Mouse (Mus musculus) layer of hippocampus, adult 18-20 months (tissue): ENCODE measurements around the gene Caly. TPM values are rescaled to one million over a fixed set of nuclear protein-coding genes. Genes with fewer than 3 reads are reported as not detected.

Source experiments
- DNase-seq, 2 experiments: peaks; one replicate each; pipeline ENCODE4 v3.0.0; 2022; ENCODE audit warnings: low spot score in 2 of 2
- total RNA-seq, 2 experiments: library from RNA; stranded (reverse); gene quantifications; 2 replicates each; pipeline ENCODE4 v1.2.3; 2021

The Caly gene
- total RNA-seq, 2 experiments from 2014 or later = 269 to 293 TPM

GRCm38 (mm10) chr7:140047811-140048311, 34.5 kb downstream of the Caly start:
- DNase-seq = no peak

- no peak for DNase-seq
Observed at GRCm38 (mm10) chr7:140045546-140045945, 36.8 kb downstream of the Caly start.

- DNase-seq = no peak
Observed at GRCm38 (mm10) chr7:140042728-140043127, 39.6 kb downstream of the Caly start.

- no peak for DNase-seq
Observed at GRCm38 (mm10) chr7:140037171-140037555, 45.2 kb downstream of the Caly start.

GRCm38 (mm10) chr7:140036281-140037170, 45.8 kb downstream of the Caly start, which contains the start of the genes Zfp511 and Tubgcp2:
Gene Zfp511 (plus strand): TSS chr7:140036391.
Gene Tubgcp2 (minus strand): TSS chr7:140036669.
- peak; percentile 89 to 94 for DNase-seq

- no peak for DNase-seq
Observed at GRCm38 (mm10) chr7:140035456-140035855, 46.9 kb downstream of the Caly start.

GRCm38 (mm10) chr7:140033386-140033785, 49.0 kb downstream of the Caly start:
- no peak for DNase-seq

- DNase-seq = no peak
Observed at GRCm38 (mm10) chr7:140032366-140032765, 50.0 kb downstream of the Caly start.

GRCm38 (mm10) chr7:140031771-140032170, 50.6 kb downstream of the Caly start:
- DNase-seq = no peak

Other genes starting within 250 kb of the Caly start
- 10 to 100 TPM; 44.0 to 60.0 TPM for gene Adgra1, start 248.4 kb downstream of the Caly start, total RNA-seq
- gene Kndc1, start 187.9 kb downstream of the Caly start, total RNA-seq = 10 to 100 TPM; 84.7 to 86.2 TPM
- not detected for gene Utf1, start 138.8 kb downstream of the Caly start, total RNA-seq
- gene 6430531B16Rik, start 103.8 kb downstream of the Caly start, total RNA-seq = 1 to 10 TPM in 1 of 2 experiments, under 1 TPM in 1; 0.99 to 1.5 TPM
- 1 to 10 TPM; 3.2 to 4.7 TPM for gene Adam8, start 90.0 kb downstream of the Caly start, total RNA-seq
- gene Zfp511, start 46.2 kb downstream of the Caly start, total RNA-seq = 10 to 100 TPM; 23.8 to 24.2 TPM
- gene Tubgcp2, start 45.9 kb downstream of the Caly start, total RNA-seq = 10 to 100 TPM; 34.1 to 35.4 TPM
- gene Msx3, start 33.5 kb downstream of the Caly start, total RNA-seq = under 1 TPM in 1 of 2 experiments, not detected in 1; 0.15 TPM
- not detected for gene Prap1, start 10.8 kb upstream of the Caly start, total RNA-seq
- 10 to 100 TPM; 41.7 to 43.4 TPM for gene Fuom, start 19.9 kb upstream of the Caly start, total RNA-seq
- gene Paox, start 33.3 kb upstream of the Caly start, total RNA-seq = 1 to 10 TPM; 4.7 to 5.2 TPM
- gene Echs1, start 33.9 kb upstream of the Caly start, total RNA-seq = 10 to 100 TPM; 63.7 to 66.6 TPM
- 10 to 100 TPM; 20.9 to 27.8 TPM for gene Mtg1, start 55.0 kb upstream of the Caly start, total RNA-seq
- gene Sprn, start 72.3 kb upstream of the Caly start, total RNA-seq = 100 to 1,000 TPM; 151 to 156 TPM
- not detected for gene Olfr522, start 82.2 kb upstream of the Caly start, total RNA-seq
- gene Olfr523, start 90.7 kb upstream of the Caly start, total RNA-seq = under 1 TPM in 1 of 2 experiments, not detected in 1; 0.10 TPM
- not detected for gene Olfr524, start 123.4 kb upstream of the Caly start, total RNA-seq
- gene Cd163l1, start 135.7 kb upstream of the Caly start, total RNA-seq = under 1 TPM; 0.57 to 0.76 TPM
- under 1 TPM in 1 of 2 experiments, not detected in 1; 0.27 TPM for gene 5830411N06Rik, start 164.7 kb upstream of the Caly start, total RNA-seq
- not detected for gene Olfr525, start 238.3 kb upstream of the Caly start, total RNA-seq